Mouse (Mus musculus): Measurements from ENCODE around the gene Mxd4. TPM values are rescaled to one million over a fixed set of nuclear protein-coding genes. Genes with fewer than 3 reads are reported as not detected.

The Mxd4 gene
- total RNA-seq, 1 experiment: 14.2 TPM

- H3K4me3 ChIP-seq (ENCODE audit: insufficient read depth in 1 of 2, low read depth in 1 of 2, low read length in 2 of 2, poor library complexity in 1 of 2, severe bottlenecking in 1 of 2): no peak overlapping the region
- no peak overlapping the region for H3K27ac ChIP-seq (ENCODE audit: insufficient read depth, low read depth, low read length, poor library complexity, severe bottlenecking)
- H3K4me1 ChIP-seq (ENCODE audit: control insufficient read depth in 2 of 2, insufficient read depth in 2 of 2, low read length in 2 of 2, poor library complexity in 1 of 2): peaks cover 0 to 3% of the 10 kb centered on the region in 2 experiments; a peak in 1 of 4 replicates
- no peak for DNase-seq (ENCODE audit: low read depth, low spot score)
- in situ Hi-C loops (cut with MboI; ENCODE audit: low sequenced_read_pairs in 2 of 2, unreplicated experiment in 2 of 2): no loop called here
- H3K9me3 ChIP-seq (ENCODE audit: control insufficient read depth, insufficient read depth, low read depth, low read length): no peaks in the 10 kb centered on the region
- TF ChIP-seq CHD2 (IDR thresholded peaks at IDR 0.05; ENCODE audit: low read depth, low read length) (no peak), ZC3H11A (IDR thresholded peaks at IDR 0.05; ENCODE audit: borderline replicate concordance, low read depth, low read length) (no peak), HCFC1 (IDR thresholded peaks at IDR 0.05; ENCODE audit: borderline replicate concordance, insufficient read depth, low read length) (no peak), ZNF384 (IDR thresholded peaks at IDR 0.05; ENCODE audit: low read depth, low read length) (no peak), MAFK (IDR thresholded peaks at IDR 0.05; ENCODE audit: insufficient read depth, low read depth, low read length) (no peak)
- no peak overlapping the region for H3K9ac ChIP-seq (ENCODE audit: insufficient read depth, low read depth, low read length, poor library complexity, severe bottlenecking)
- H3K36me3 ChIP-seq (ENCODE audit: control insufficient read depth, insufficient read depth, low read length, poor library complexity, severe bottlenecking): no peaks in the 10 kb centered on the region
These were observed 1.7 kb downstream of the Mxd4 start for GRCm38 (mm10) chr5:34185791-34186190.

GRCm38 (mm10) chr5:34185051-34185580, 2.4 kb downstream of the Mxd4 start:
- TF ChIP-seq CHD2 (IDR thresholded peaks at IDR 0.05; ENCODE audit: low read depth, low read length) (no peak), ZC3H11A (IDR thresholded peaks at IDR 0.05; ENCODE audit: borderline replicate concordance, low read depth, low read length) (no peak), HCFC1 (IDR thresholded peaks at IDR 0.05; ENCODE audit: borderline replicate concordance, insufficient read depth, low read length) (no peak), ZNF384 (IDR thresholded peaks at IDR 0.05; ENCODE audit: low read depth, low read length) (no peak), MAFK (IDR thresholded peaks at IDR 0.05; ENCODE audit: insufficient read depth, low read depth, low read length) (no peak)
- Histone ChIP-seq H3K4me3 (ENCODE audit: insufficient read depth in 1 of 2, low read depth in 1 of 2, low read length in 2 of 2, poor library complexity in 1 of 2, severe bottlenecking in 1 of 2) (no peak overlapping the region), H3K36me3 (ENCODE audit: control insufficient read depth, insufficient read depth, low read length, poor library complexity, severe bottlenecking) (no peaks in the 10 kb centered on the region), H3K9ac (ENCODE audit: insufficient read depth, low read depth, low read length, poor library complexity, severe bottlenecking) (no peak overlapping the region), H3K9me3 (ENCODE audit: control insufficient read depth, insufficient read depth, low read depth, low read length) (no peaks in the 10 kb centered on the region), H3K4me1 (ENCODE audit: control insufficient read depth in 2 of 2, insufficient read depth in 2 of 2, low read length in 2 of 2, poor library complexity in 1 of 2) (peaks cover 0 to 3% of the 10 kb centered on the region in 2 experiments; a peak in 1 of 4 replicates), H3K27ac (ENCODE audit: insufficient read depth, low read depth, low read length, poor library complexity, severe bottlenecking) (no peak overlapping the region)
- in situ Hi-C loops (cut with MboI; ENCODE audit: low sequenced_read_pairs in 2 of 2, unreplicated experiment in 2 of 2): no loop called here
- DNase-seq (ENCODE audit: low read depth, low spot score): no peak

GRCm38 (mm10) chr5:34183976-34184375, 3.5 kb downstream of the Mxd4 start:
- in situ Hi-C loops (cut with MboI; ENCODE audit: low sequenced_read_pairs in 2 of 2, unreplicated experiment in 2 of 2): no loop called here

GRCm38 (mm10) chr5:34183156-34183880, 4.2 kb downstream of the Mxd4 start:
- peaks cover 0 to 3% of the 10 kb centered on the region in 2 experiments; a peak in 1 of 4 replicates for H3K4me1 ChIP-seq (ENCODE audit: control insufficient read depth in 2 of 2, insufficient read depth in 2 of 2, low read length in 2 of 2, poor library complexity in 1 of 2)
- H3K36me3 ChIP-seq (ENCODE audit: control insufficient read depth, insufficient read depth, low read length, poor library complexity, severe bottlenecking): no peaks in the 10 kb centered on the region
- no peak overlapping the region for H3K9ac ChIP-seq (ENCODE audit: insufficient read depth, low read depth, low read length, poor library complexity, severe bottlenecking)
- H3K27ac ChIP-seq (ENCODE audit: insufficient read depth, low read depth, low read length, poor library complexity, severe bottlenecking): no peak overlapping the region; the same call in 1 of the 2 replicates
- no peak for DNase-seq (ENCODE audit: low read depth, low spot score)
- TF ChIP-seq MAFK (IDR thresholded peaks at IDR 0.05; ENCODE audit: insufficient read depth, low read depth, low read length): no peak
- in situ Hi-C loops (cut with MboI; ENCODE audit: low sequenced_read_pairs in 2 of 2, unreplicated experiment in 2 of 2): no loop called here
- H3K9me3 ChIP-seq (ENCODE audit: control insufficient read depth, insufficient read depth, low read depth, low read length): no peaks in the 10 kb centered on the region
- H3K4me3 ChIP-seq (ENCODE audit: insufficient read depth in 1 of 2, low read depth in 1 of 2, low read length in 2 of 2, poor library complexity in 1 of 2, severe bottlenecking in 1 of 2): no peak overlapping the region

More at GRCm38 (mm10) chr5:34183976-34184375, 3.5 kb downstream of the Mxd4 start:
- DNase-seq (ENCODE audit: low read depth, low spot score): no peak
- no peak overlapping the region for H3K9ac ChIP-seq (ENCODE audit: insufficient read depth, low read depth, low read length, poor library complexity, severe bottlenecking)
- no peaks in the 10 kb centered on the region for H3K9me3 ChIP-seq (ENCODE audit: control insufficient read depth, insufficient read depth, low read depth, low read length)
- TF ChIP-seq HCFC1 (IDR thresholded peaks at IDR 0.05; ENCODE audit: borderline replicate concordance, insufficient read depth, low read length): no peak
- TF ChIP-seq MAFK (IDR thresholded peaks at IDR 0.05; ENCODE audit: insufficient read depth, low read depth, low read length): no peak
- no peak for TF ChIP-seq ZNF384 (IDR thresholded peaks at IDR 0.05; ENCODE audit: low read depth, low read length)
- TF ChIP-seq CHD2 (IDR thresholded peaks at IDR 0.05; ENCODE audit: low read depth, low read length): no peak
- TF ChIP-seq ZC3H11A (IDR thresholded peaks at IDR 0.05; ENCODE audit: borderline replicate concordance, low read depth, low read length): no peak
- H3K4me3 ChIP-seq (ENCODE audit: insufficient read depth in 1 of 2, low read depth in 1 of 2, low read length in 2 of 2, poor library complexity in 1 of 2, severe bottlenecking in 1 of 2): no peak overlapping the region
- no peaks in the 10 kb centered on the region for H3K36me3 ChIP-seq (ENCODE audit: control insufficient read depth, insufficient read depth, low read length, poor library complexity, severe bottlenecking)
- peaks cover 0 to 3% of the 10 kb centered on the region in 2 experiments; a peak in 1 of 4 replicates for H3K4me1 ChIP-seq (ENCODE audit: control insufficient read depth in 2 of 2, insufficient read depth in 2 of 2, low read length in 2 of 2, poor library complexity in 1 of 2)
- no peak overlapping the region for H3K27ac ChIP-seq (ENCODE audit: insufficient read depth, low read depth, low read length, poor library complexity, severe bottlenecking)

Measured in ES-E14 (cell line).